Comparison of ENCODE assay signal across 12 mouse cellular contexts in the genomic region with DNA sequence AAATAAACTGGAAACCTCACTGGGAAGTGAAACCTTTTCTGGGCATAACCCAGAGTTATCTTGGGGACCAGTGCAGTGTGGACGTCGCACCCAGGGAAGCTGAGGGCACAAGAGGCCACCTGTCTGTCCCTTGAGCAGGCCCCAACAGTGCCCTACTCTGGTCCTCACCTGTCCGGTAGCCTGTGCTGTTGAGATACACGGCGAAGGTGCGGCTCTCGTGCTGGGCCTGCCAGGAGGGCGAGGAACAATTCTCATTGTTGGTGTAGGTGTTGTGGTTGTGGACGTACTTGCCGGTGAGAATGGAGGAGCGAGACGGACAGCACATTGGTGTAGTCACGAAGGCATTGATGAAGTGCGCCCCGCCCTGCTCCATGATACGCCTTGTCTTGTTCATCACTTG.
"Had no signal": no experiment of that assay in that cellular context is flagged by ENCODE, and none has a peak within 500 bp of the region (broad histone marks: within the 10 kb centered on the region; RNA-seq: fewer than 3 reads in every experiment).

No protein-coding gene starts in this region.

- H3K36me3 ChIP-seq: liver, embryonic 13.5 days had no signal

- H3K27ac ChIP-seq: layer of hippocampus, adult 2 months; liver, embryonic 13.5 days; midbrain, embryonic 10.5 days; midbrain, embryonic 13.5 days; neural tube, embryonic 13.5 days; stomach, embryonic 15.5 days had no signal

- H3K4me2 ChIP-seq: liver, embryonic 13.5 days; midbrain, embryonic 13.5 days; neural tube, embryonic 13.5 days; stomach, embryonic 15.5 days had no signal

- H3K4me3 ChIP-seq: layer of hippocampus, adult 2 months; liver, embryonic 13.5 days; midbrain, embryonic 10.5 days; midbrain, embryonic 13.5 days; myocyte; neural tube, embryonic 13.5 days; stomach, embryonic 15.5 days had no signal

- H3K9me3 ChIP-seq: liver, embryonic 13.5 days; midbrain, embryonic 10.5 days; midbrain, embryonic 13.5 days; neural tube, embryonic 13.5 days; stomach, embryonic 15.5 days had no signal

- H3K9ac ChIP-seq: liver, embryonic 13.5 days; midbrain, embryonic 13.5 days; neural tube, embryonic 13.5 days; stomach, embryonic 15.5 days had no signal

- DNase-seq: liver, embryonic 13.5 days; retina, postnatal 1 day; right cerebral cortex, postnatal 25 days; thymus, postnatal 36 days had no signal

- H3K4me1 ChIP-seq: liver, embryonic 13.5 days had no signal

- H3K27me3 ChIP-seq: liver, embryonic 13.5 days; midbrain, embryonic 13.5 days; neural tube, embryonic 13.5 days; stomach, embryonic 15.5 days had no signal

- ATAC-seq: intestine, postnatal 0 days; midbrain, embryonic 13.5 days; midbrain, embryonic 16.5 days had no signal
